Mouse (Mus musculus) lung, adult 2 months (tissue): ENCODE data around the gene Dlgap5.

Experiments
- CTCF ChIP-seq: fragments of 200-500 bp; IDR thresholded peaks from 2 replicates; pipeline ENCODE4 v1.5.1; 2011; ENCODE audit warnings: mild to moderate bottlenecking, low read length, control low read depth; ENCODE audit not compliant: insufficient read depth
- POLR2A ChIP-seq: fragments of 200-500 bp; IDR thresholded peaks from 2 replicates; pipeline ENCODE4 v1.6.1; 2011; ENCODE audit warnings: low read depth, mild to moderate bottlenecking, control low read depth, low read length, borderline replicate concordance; ENCODE audit errors: extremely low read depth

DNA sequence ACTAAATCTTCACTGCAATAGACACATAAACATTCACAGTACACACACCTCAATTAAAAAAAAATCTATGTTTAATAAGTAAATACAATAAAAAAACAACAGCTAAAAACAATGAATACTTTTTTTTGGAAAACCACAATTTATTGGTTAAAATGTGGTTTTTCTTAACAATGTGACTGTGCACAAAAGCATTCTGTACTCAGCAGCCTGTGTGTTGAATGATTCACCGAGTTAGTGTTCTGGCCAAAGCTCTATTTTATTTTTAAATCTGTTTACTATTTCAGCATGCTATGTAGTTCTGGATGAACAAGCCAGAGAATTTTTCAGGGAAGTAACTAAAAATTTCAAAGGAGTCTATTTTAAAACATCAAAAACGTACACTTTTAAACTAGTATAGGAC lies 41.7 kb downstream of the Dlgap5 start:
- no peak for TF ChIP-seq CTCF
- TF ChIP-seq POLR2A: no peak
